Mouse (Mus musculus) forebrain, embryonic 12.5 days (tissue): ENCODE results near the gene Dock3. TPM values are rescaled to one million over a fixed set of nuclear protein-coding genes. Genes with fewer than 3 reads are reported as not detected.

ENCODE experiments used
- ATAC-seq: fragments of 200-750 bp; cut with Nextera tagmentation; 2 replicates; pipeline ENCODE4 v1.8.0; 2017; ENCODE audit warnings: moderate TSS enrichment; ENCODE audit not compliant: low FRiP score
- H3K27ac ChIP-seq: fragments of 300-500 bp; sonication (generic); 2 replicates; pipeline ENCODE4 v1.5.1; 2016; ENCODE audit warnings: mild to moderate bottlenecking
- H3K27me3 ChIP-seq: fragments of 300-500 bp; sonication (generic); 2 replicates; pipeline ENCODE4 v1.6.1; 2016; ENCODE audit warnings: mild to moderate bottlenecking
- H3K36me3 ChIP-seq: fragments of 300-500 bp; sonication (generic); replicated peaks from 2 replicates; pipeline ENCODE4 v1.6.1; 2016; ENCODE audit warnings: mild to moderate bottlenecking
- H3K4me1 ChIP-seq: fragments of 300-500 bp; sonication (generic); 2 replicates; pipeline ENCODE4 v1.6.1; 2016
- H3K4me2 ChIP-seq: fragments of 300-500 bp; sonication (generic); 2 replicates; pipeline ENCODE4 v1.6.1; 2016; ENCODE audit warnings: mild to moderate bottlenecking, moderate library complexity
- H3K4me3 ChIP-seq: fragments of 300-500 bp; sonication (generic); replicated peaks from 2 replicates; pipeline ENCODE4 v1.5.1; 2016; ENCODE audit warnings: mild to moderate bottlenecking
- H3K9ac ChIP-seq: fragments of 300-500 bp; sonication (generic); 2 replicates; pipeline ENCODE4 v1.6.1; 2016; ENCODE audit warnings: mild to moderate bottlenecking
- H3K9me3 ChIP-seq: fragments of 300-500 bp; sonication (generic); 2 replicates; pipeline ENCODE4 v1.6.1; 2016
- WGBS: fragments of 180-500 bp; shearing (Covaris S2); methylation state at CpG from one replicate; pipeline ENCODE4 v1.1.7; 2016; 5-methylcytosine and 5-hydroxymethylcytosine counted together
- polyA plus RNA-seq: library from polyadenylated mRNA; unstranded; fragments of >200 nt; fragmentation: Nextera tagmentation; extraction: Ambion mirVana; gene quantifications from 2 replicates; pipeline ENCODE4 v1.2.1, GENCODE M21; 2016

Gene Dock3
- polyA plus RNA-seq, result 12.3 and 13.8 TPM in 2 replicates

GRCm38 (mm10) chr9:107231539-107232139 lies at the start of gene Dock3:
Gene Dock3 (minus strand): TSS chr9:107231909.
- Histone ChIP-seq H3K36me3 (no peaks in the 10 kb centered on the region), H3K27ac (peak within 1 kb of the TSS; percentile 93), H3K4me1 (peaks cover 7% of the 10 kb centered on the region; the same call in 1 of the 2 replicates), H3K9me3 (no peaks in the 10 kb centered on the region), H3K9ac (peak within 1 kb of the TSS; percentile 96), H3K4me2 (peak within 1 kb of the TSS; percentile 93), H3K27me3 (peaks cover 47% of the 10 kb centered on the region), H3K4me3 (peak within 1 kb of the TSS; percentile 93)
- under 1% methylated on average over 82 of the region's 87 CpGs for WGBS
- peak; percentile 91 for ATAC-seq

DNA sequence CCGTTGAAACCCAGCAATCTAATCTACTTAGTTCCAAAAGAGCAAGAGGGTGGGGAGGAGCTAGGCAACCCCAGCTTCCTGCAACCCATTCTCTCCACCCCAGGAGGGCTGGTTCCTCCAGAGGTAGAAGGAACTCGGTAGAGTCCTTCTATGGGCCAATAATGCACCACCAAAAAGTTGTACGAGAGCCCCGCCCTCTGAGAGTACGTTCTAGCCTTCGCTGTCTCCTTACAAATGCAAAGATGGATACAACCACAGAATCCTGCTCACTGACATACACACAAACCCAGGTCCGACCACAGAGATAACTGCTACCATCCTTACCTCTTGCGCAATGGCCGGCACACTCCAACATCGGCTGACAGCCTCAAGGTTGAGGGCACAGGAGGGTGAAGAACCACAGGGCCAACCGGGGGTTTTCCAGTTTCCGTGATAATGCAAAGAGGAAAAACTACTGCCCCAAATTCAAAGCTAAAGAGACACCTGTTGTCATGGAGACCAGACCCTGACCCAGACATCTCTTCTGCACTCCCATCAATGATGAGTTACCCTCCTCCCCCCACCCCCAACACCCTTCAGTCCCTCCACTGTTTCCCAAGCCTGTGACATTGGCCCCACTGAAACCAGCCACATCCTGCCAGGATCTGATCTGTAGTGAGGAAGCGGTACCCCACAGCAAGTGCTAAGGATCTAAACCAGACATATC lies 48.8 kb upstream of the Dock3 start:
- H3K27ac ChIP-seq, result no peak overlapping the region
- H3K4me3 ChIP-seq, result no peak overlapping the region
- H3K9me3 ChIP-seq, result no peaks in the 10 kb centered on the region
- no peak overlapping the region for H3K9ac ChIP-seq
- peaks cover 23% of the 10 kb centered on the region for H3K4me1 ChIP-seq
- H3K36me3 ChIP-seq, result no peaks in the 10 kb centered on the region
- H3K27me3 ChIP-seq, result peaks cover 11% of the 10 kb centered on the region; the same call in 1 of the 2 replicates
- H3K4me2 ChIP-seq, result 0 out of 2 replicates have a peak overlapping the region, but pooled peaks have one; percentile 4
- 49% methylated on average over 13 of the region's 13 CpGs for WGBS
- ATAC-seq, result no peak

GRCm38 (mm10) chr9:107279378-107280321 lies 47.9 kb upstream of the Dock3 start:
- no peak overlapping the region for H3K4me3 ChIP-seq

DNA sequence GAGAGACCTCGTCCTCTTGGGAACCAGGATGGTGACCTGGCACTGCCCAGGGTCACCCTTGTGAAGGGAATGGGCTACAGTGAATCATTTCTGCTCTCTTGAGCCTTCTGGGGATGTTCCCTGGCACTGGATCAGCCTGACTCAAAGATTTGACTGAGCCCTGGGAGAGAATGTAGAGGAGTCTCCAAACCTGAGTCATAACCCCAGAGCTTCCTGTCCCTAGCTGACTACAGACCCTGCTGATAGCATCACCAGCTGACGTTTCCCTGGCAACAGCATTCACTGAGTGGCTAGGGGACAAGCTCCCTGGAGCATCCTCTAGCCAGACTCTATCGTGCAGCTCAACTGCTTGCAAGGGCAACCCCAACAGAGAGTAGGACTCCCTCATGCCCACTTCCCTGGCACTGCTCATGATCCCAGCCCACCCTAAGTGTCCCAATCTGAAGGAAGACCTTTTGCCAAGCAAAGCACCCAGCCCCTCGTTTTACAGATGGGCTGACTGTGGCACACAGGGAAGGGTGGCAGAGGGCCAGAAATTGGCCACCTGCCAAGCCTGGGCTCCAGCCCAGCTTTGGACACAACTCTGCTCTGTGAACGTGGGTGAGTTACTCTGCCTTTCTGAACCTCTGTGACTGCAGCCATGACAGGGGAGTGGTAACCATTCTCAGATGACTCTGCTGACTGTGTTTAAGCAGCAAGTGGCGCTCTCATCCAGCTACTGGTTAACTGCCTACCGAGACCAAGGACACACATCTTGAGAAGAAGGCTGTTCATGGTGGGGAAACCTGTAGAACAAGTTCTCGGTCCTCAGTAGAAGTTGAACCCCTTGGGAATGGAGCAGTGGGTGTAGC lies 47.0 kb upstream of the Dock3 start:
- H3K27ac ChIP-seq, result no peak overlapping the region
- ATAC-seq, result no peak
- peaks cover 20% of the 10 kb centered on the region for H3K4me1 ChIP-seq
- no peak overlapping the region for H3K4me2 ChIP-seq
- 61% methylated on average over 8 of the region's 8 CpGs for WGBS
- H3K36me3 ChIP-seq, result no peaks in the 10 kb centered on the region
- no peak overlapping the region for H3K4me3 ChIP-seq
- peaks cover 11% of the 10 kb centered on the region; the same call in 1 of the 2 replicates for H3K27me3 ChIP-seq
- no peak overlapping the region for H3K9ac ChIP-seq
- H3K9me3 ChIP-seq, result no peaks in the 10 kb centered on the region

More at GRCm38 (mm10) chr9:107279378-107280321, 47.9 kb upstream of the Dock3 start:
- Histone ChIP-seq H3K4me2 (0 out of 2 replicates have a peak overlapping the region, but pooled peaks have one; percentile 4), H3K36me3 (no peaks in the 10 kb centered on the region), H3K9ac (no peak overlapping the region), H3K27ac (0 out of 2 replicates have a peak overlapping the region, but pooled peaks have one; percentile 11), H3K9me3 (no peaks in the 10 kb centered on the region), H3K27me3 (peaks cover 11% of the 10 kb centered on the region; the same call in 1 of the 2 replicates), H3K4me1 (peaks cover 20% of the 10 kb centered on the region)
- WGBS, result 29% methylated on average over 16 of the region's 16 CpGs
- no peak for ATAC-seq

GRCm38 (mm10) chr9:107278126-107278525 lies 46.4 kb upstream of the Dock3 start:
- Histone ChIP-seq H3K4me3 (no peak overlapping the region), H3K27ac (no peak overlapping the region), H3K9ac (no peak overlapping the region), H3K27me3 (peaks cover 11% of the 10 kb centered on the region; the same call in 1 of the 2 replicates), H3K4me1 (peaks cover 20% of the 10 kb centered on the region), H3K9me3 (no peaks in the 10 kb centered on the region), H3K4me2 (no peak overlapping the region), H3K36me3 (no peaks in the 10 kb centered on the region)
- ATAC-seq, result no peak
- WGBS, result 46% methylated on average over 4 of the region's 4 CpGs

- Histone ChIP-seq H3K9me3 (no peaks in the 10 kb centered on the region), H3K4me3 (no peak overlapping the region), H3K9ac (no peak overlapping the region), H3K27me3 (peaks cover 11% of the 10 kb centered on the region; the same call in 1 of the 2 replicates), H3K4me2 (no peak overlapping the region), H3K27ac (no peak overlapping the region), H3K36me3 (no peaks in the 10 kb centered on the region), H3K4me1 (peaks cover 20% of the 10 kb centered on the region)
- no peak for ATAC-seq
- 75% methylated on average over 7 of the region's 7 CpGs for WGBS
Measured at GRCm38 (mm10) chr9:107277603-107278002, 45.9 kb upstream of the Dock3 start.

DNA sequence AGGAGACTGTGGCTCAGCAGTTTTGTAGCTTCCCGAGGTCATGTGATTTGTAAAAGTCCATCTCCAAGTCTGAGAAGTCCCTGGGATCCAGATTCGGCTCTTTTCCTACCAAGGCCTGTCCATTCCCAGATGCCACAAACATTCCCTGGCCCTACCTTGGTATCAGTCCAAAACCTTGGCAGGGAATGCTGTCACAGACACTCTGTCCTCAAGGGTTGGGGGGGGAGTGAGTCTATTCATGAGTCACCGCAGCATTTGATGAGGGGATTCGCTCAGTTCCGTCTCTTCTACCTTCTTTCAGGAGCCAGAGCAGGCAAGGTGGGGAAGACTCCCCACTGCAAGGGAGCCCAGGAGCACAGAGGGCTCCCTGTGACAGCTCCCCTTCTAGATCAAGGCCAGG lies 44.0 kb upstream of the Dock3 start:
- WGBS, result 90% methylated on average over 5 of the region's 5 CpGs
- no peak overlapping the region for H3K27ac ChIP-seq
- no peak overlapping the region for H3K9ac ChIP-seq
- no peak for ATAC-seq
- no peak overlapping the region for H3K4me2 ChIP-seq
- H3K4me3 ChIP-seq, result no peak overlapping the region
- H3K36me3 ChIP-seq, result no peaks in the 10 kb centered on the region
- no peaks in the 10 kb centered on the region for H3K9me3 ChIP-seq
- peaks cover 20% of the 10 kb centered on the region for H3K4me1 ChIP-seq
- peaks cover 11% of the 10 kb centered on the region; the same call in 1 of the 2 replicates for H3K27me3 ChIP-seq

DNA sequence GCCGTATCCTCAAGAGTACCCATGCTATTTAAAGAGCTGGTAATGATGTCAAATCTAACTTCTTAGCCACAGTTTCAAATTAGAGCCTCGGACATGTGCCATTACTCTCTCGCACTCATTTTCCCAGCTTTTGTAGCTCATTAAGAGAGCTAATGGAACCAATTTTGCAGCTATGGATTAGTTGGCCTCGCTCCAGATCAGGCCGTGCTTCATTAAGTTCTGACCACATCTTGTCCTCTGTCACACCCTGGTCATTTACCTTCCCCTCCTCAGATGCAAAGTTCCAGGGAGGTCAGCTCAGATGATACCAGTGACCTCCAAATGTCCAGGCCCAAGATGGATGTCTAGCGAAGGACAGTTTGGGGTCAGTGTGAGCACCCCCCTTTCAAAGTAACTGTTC lies 43.0 kb upstream of the Dock3 start:
- Histone ChIP-seq H3K4me2 (no peak overlapping the region), H3K9me3 (no peaks in the 10 kb centered on the region), H3K9ac (no peak overlapping the region), H3K27ac (no peak overlapping the region), H3K36me3 (no peaks in the 10 kb centered on the region), H3K27me3 (peaks cover 6% of the 10 kb centered on the region; the same call in 1 of the 2 replicates), H3K4me3 (no peak overlapping the region), H3K4me1 (peaks cover 13% of the 10 kb centered on the region)
- whole genome bisulfite sequencing, result 72% methylated on average over 6 of the region's 6 CpGs
- no peak for ATAC-seq

DNA sequence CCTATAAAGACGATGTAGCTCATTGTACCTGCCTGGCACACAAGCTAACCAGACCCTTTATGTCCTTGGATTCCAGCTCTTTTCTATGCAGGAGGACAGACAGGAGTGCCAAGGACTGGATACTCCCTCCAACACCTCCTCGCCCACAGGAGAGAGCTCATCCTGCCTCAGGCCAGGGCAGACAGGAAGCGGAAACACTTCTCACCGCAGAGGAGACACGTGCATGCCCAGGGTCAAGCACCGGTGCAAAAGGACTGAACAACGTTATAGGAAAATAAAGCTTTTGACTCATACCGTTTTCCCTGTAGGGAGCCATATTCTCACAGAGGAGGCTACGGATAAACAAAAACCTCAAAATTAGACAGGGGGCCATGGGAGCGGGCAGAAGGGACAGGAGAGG lies 41.5 kb upstream of the Dock3 start:
- Histone ChIP-seq H3K27me3 (peaks cover 1% of the 10 kb centered on the region; the same call in 1 of the 2 replicates), H3K9me3 (no peaks in the 10 kb centered on the region), H3K9ac (no peak overlapping the region), H3K4me3 (no peak overlapping the region), H3K27ac (no peak overlapping the region), H3K4me1 (no peaks in the 10 kb centered on the region), H3K4me2 (no peak overlapping the region), H3K36me3 (no peaks in the 10 kb centered on the region)
- ATAC-seq, result no peak
- WGBS, result 76% methylated on average over 10 of the region's 10 CpGs

DNA sequence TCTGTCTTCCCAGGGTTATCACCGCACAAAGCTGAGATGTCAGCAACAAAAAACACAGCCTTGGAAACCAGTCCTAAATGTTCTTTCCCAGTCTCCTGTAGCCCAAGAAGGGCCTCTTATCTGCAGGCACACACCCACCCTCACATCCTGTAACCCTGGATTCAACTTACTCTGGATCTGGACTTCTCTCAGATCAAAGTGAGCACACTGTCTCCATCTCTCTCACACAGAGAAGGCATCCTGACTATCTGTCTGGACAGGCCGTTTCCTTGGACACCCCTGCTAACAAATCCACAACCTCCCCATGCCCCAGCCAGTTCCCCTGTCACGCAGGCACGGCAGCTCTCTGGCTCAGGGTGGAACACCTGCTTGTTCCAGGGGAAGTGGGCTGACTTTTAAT lies 40.6 kb upstream of the Dock3 start:
- Histone ChIP-seq H3K27ac (no peak overlapping the region), H3K9ac (no peak overlapping the region), H3K4me2 (no peak overlapping the region)

DNA sequence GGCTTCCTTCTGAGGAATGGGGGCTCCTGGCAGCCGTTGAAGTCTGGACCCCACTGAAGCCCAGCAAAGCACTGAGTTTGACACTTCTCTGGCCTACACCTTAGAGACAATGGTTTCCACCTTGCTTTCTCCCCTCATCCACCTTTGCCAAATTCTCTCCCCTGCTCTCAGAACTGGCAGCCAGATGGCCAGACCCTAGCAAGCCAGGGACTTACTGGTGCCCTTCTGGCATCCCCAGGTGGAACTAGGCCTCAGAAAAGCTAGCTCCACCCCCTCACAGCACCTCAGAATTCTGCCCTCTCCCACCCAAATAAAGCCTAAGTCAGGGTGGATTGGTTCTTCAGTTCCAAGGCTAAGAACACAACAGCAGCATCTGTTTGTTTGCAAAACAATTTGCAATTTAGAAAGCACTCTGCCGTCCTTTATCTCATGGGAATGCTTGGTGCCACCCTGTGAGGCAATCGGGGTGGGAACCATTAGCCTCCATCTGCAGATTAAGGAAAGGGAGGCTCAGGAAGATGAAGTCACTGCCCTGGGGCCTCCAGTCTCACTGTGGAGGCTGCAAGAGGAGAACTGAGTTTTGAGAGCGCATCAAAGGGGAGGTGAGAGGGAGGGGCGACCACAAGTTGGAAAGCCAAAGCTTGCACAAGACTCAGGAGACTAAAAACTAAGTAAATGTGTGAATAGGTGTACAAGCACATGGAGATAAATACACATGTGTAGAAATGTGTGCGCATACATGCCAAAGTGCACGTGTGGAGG lies 39.6 kb upstream of the Dock3 start:
- WGBS, result 82% methylated on average over 7 of the region's 7 CpGs
- H3K4me3 ChIP-seq, result no peak overlapping the region

More for the DNA sequence above, 40.6 kb upstream of the Dock3 start:
- no peaks in the 10 kb centered on the region for H3K36me3 ChIP-seq
- H3K4me1 ChIP-seq, result no peaks in the 10 kb centered on the region
- H3K4me3 ChIP-seq, result no peak overlapping the region
- H3K27me3 ChIP-seq, result no peaks in the 10 kb centered on the region
- no peaks in the 10 kb centered on the region for H3K9me3 ChIP-seq
- WGBS, result 86% methylated on average over 4 of the region's 4 CpGs
- ATAC-seq, result no peak

More for the DNA sequence above, 39.6 kb upstream of the Dock3 start:
- no peak overlapping the region for H3K27ac ChIP-seq
- H3K4me2 ChIP-seq, result no peak overlapping the region
- H3K4me1 ChIP-seq, result no peaks in the 10 kb centered on the region
- H3K9ac ChIP-seq, result no peak overlapping the region
- H3K27me3 ChIP-seq, result no peaks in the 10 kb centered on the region
- H3K36me3 ChIP-seq, result no peaks in the 10 kb centered on the region
- H3K9me3 ChIP-seq, result no peaks in the 10 kb centered on the region
- no peak for ATAC-seq
